Mouse (Mus musculus): ENCODE data around the gene Olfr48. TPM values are rescaled to one million over a fixed set of nuclear protein-coding genes. Genes with fewer than 3 reads are reported as not detected.

Olfr48 gene
- not detected for polyA plus RNA-seq (2017; shearing (Covaris generic))

DNA sequence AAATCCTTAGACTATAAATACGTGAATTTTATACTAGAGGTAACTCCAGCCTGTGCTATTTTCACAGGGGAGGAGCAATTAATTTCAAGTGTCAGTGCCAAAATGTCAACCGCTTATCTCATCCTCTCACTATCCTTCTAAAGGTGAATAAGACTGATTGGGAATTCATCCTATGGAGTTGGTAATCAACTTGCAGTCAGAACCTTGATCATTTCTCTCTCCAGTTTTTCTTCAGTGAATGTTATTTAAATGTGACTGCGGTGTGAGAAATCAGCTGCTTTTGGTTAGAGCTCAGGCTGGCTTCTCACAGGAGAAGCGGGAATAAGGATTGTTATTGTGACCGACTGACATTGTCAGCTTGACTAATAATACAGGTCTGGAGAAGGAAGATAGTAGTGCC, at the start of gene Olfr48:
Gene Olfr48, minus strand, starts transcription at position 101 of the 400 bp plus-strand sequence.

DNA sequence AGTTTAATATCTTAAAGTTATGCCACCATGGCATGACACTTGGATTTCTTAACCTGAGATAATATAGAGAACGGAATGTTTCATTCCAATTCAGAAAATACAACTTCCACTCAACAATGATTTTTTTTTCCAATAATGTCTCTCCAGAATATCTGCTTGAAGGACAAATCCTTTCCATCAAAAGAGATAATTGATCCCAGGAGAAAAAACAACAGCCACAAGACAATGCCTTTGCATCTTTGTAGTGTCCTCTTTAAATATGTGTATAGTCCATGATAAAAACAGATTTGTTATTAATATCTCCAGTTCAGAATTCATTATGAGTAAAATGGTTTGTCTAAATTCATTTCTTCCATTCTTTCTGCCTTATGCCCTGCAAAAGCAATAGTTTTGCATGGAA, 30.1 kb upstream of the Olfr48 start, which contains the start of gene Olfr1257:
Gene Olfr1257, plus strand, starts transcription at position 301 of the 400 bp plus-strand sequence.

DNA sequence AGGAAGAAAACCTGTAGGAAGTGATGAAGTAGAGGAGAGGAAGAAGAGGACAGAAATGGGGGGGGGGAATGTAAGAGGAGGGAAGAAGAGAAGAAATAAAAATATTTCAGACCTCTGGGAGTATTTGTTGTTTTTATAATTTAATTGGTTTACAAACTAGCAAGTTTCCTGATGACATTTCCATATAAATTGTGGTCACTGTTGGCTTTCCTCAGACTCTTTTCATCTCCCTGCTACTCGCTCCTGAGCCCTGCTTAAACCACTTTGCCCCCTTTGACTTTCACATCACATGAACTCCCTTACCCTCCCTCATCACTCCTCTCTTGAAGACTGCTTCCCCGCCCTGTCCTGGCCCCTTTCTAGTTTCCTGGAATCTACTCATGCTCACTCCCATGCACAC, 6.5 kb downstream of the Olfr48 start, which contains the start of gene Olfr1256:
Gene Olfr1256, minus strand, starts transcription at position 101 of the 400 bp plus-strand sequence.

DNA sequence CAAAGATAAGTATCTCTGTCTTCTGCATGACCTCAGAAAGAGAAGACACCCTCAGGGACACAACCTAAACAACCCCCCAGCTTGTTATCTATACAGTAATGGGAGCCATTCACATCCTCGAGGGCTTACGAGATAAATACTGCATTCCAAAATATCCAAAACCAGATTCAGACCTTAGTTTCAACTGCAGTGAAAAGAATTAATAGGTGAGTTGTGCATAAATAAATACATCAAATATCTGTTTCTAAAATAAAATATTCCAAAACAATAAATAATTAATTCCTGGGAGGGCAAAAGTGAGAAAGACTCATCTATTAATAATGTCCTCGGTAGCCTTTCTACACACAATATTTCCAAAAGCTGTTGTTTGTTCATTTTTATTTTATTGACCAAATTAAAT, 36.3 kb downstream of the Olfr48 start, which contains the start of gene Olfr1255:
Gene Olfr1255, plus strand, starts transcription at position 301 of the 400 bp plus-strand sequence.

DNA sequence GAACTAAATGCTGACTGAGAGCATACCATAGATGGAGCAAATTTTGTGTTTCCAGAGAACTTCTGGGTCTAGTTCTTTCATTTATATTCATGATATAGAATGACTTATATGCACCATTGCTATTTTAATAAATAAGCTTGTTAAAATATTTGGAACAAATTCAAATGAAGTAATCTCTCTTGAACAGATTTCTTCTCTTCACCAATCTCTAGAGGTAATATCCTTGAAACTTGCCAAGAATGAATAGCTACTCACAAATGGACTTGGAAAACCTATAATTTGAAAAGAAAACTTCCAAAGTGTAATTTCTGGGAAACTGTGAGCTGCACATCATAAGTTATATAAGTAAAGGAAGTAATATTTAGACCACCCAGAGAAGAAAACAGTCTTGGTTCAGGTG, 54.5 kb downstream of the Olfr48 start, which contains the start of gene Olfr1254:
Gene Olfr1254, minus strand, starts transcription at position 101 of the 400 bp plus-strand sequence.

Other genes starting within 250 kb of the Olfr48 start
- gene Olfr1247, start 234.1 kb downstream of the Olfr48 start, polyA plus RNA-seq (2017; shearing (Covaris generic)) = not detected
- not detected for gene Olfr1248, start 230.0 kb downstream of the Olfr48 start, polyA plus RNA-seq (2017; shearing (Covaris generic))
- not detected for gene Olfr1249, start 213.2 kb downstream of the Olfr48 start, polyA plus RNA-seq (2017; shearing (Covaris generic))
- not detected for gene Olfr1250, start 186.7 kb downstream of the Olfr48 start, polyA plus RNA-seq (2017; shearing (Covaris generic))
- not detected for gene Olfr1251, start 176.3 kb downstream of the Olfr48 start, polyA plus RNA-seq (2017; shearing (Covaris generic))
- gene Olfr1252, start 123.2 kb downstream of the Olfr48 start, polyA plus RNA-seq (2017; shearing (Covaris generic)) = not detected
- gene Olfr1253, start 91.1 kb downstream of the Olfr48 start, polyA plus RNA-seq (2017; shearing (Covaris generic)) = not detected
- not detected for gene Olfr1254, start 54.6 kb downstream of the Olfr48 start, polyA plus RNA-seq (2017; shearing (Covaris generic))
- gene Olfr1255, start 36.2 kb downstream of the Olfr48 start, polyA plus RNA-seq (2017; shearing (Covaris generic)) = not detected
- gene Olfr1256, start 6.7 kb downstream of the Olfr48 start, polyA plus RNA-seq (2017; shearing (Covaris generic)) = not detected
- not detected for gene Olfr1257, start 30.2 kb upstream of the Olfr48 start, polyA plus RNA-seq (2017; shearing (Covaris generic))
- gene Olfr1258, start 79.1 kb upstream of the Olfr48 start, polyA plus RNA-seq (2017; shearing (Covaris generic)) = 0.04 TPM
- gene Olfr1259, start 100.5 kb upstream of the Olfr48 start, polyA plus RNA-seq (2017; shearing (Covaris generic)) = not detected
- not detected for gene Olfr1260, start 126.1 kb upstream of the Olfr48 start, polyA plus RNA-seq (2017; shearing (Covaris generic))
- not detected for gene Olfr1261, start 143.0 kb upstream of the Olfr48 start, polyA plus RNA-seq (2017; shearing (Covaris generic))
- gene Olfr1262, start 151.9 kb upstream of the Olfr48 start, polyA plus RNA-seq (2017; shearing (Covaris generic)) = not detected
- gene Olfr1263, start 163.9 kb upstream of the Olfr48 start, polyA plus RNA-seq (2017; shearing (Covaris generic)) = not detected
- not detected for gene Olfr1264, start 177.4 kb upstream of the Olfr48 start, polyA plus RNA-seq (2017; shearing (Covaris generic))
- gene Olfr1265, start 187.1 kb upstream of the Olfr48 start, polyA plus RNA-seq (2017; shearing (Covaris generic)) = not detected
- not detected for gene Olfr140, start 215.4 kb upstream of the Olfr48 start, polyA plus RNA-seq (2017; shearing (Covaris generic))

Data from CD4-positive, CD25-positive, alpha-beta regulatory T cell, adult 9 weeks (primary cell).